Mouse (Mus musculus) stomach, embryonic 14.5 days (tissue): ENCODE data around the gene Zmiz1. TPM values are rescaled to one million over a fixed set of nuclear protein-coding genes. Genes with fewer than 3 reads are reported as not detected.

Source experiments
- ATAC-seq: fragments of 200-750 bp; cut with Nextera tagmentation; 2 replicates; pipeline ENCODE4 v1.8.0; 2017; ENCODE audit warnings: low read depth, moderate TSS enrichment; ENCODE audit not compliant: insufficient number of reproducible peaks, insufficient read depth, low FRiP score
- H3K27ac ChIP-seq: fragments of 300-500 bp; sonication (generic); 2 replicates; pipeline ENCODE4 v1.5.1; 2014; ENCODE audit warnings: mild to moderate bottlenecking, low read length, moderate library complexity, mixed read lengths
- H3K27me3 ChIP-seq: fragments of 300-500 bp; sonication (generic); 2 replicates; pipeline ENCODE4 v1.6.1; 2014; ENCODE audit warnings: low read length, control low read depth, mixed read lengths; ENCODE audit not compliant: control insufficient read depth, insufficient read depth
- H3K36me3 ChIP-seq: fragments of 300-500 bp; sonication (generic); 2 replicates; pipeline ENCODE4 v1.6.1; 2014; ENCODE audit warnings: mild to moderate bottlenecking, control low read depth, low read length, moderate library complexity, mixed read lengths; ENCODE audit not compliant: control insufficient read depth, insufficient read depth
- H3K4me1 ChIP-seq: fragments of 300-500 bp; sonication (generic); 2 replicates; pipeline ENCODE4 v1.6.1; 2014; ENCODE audit warnings: low read length, control low read depth, mixed read lengths; ENCODE audit not compliant: control insufficient read depth, insufficient read depth
- H3K4me2 ChIP-seq: fragments of 300-500 bp; sonication (generic); replicated peaks from 2 replicates; pipeline ENCODE4 v1.6.1; 2014; ENCODE audit warnings: low read depth, low read length, control low read depth
- H3K4me3 ChIP-seq: fragments of 300-500 bp; sonication (generic); 2 replicates; pipeline ENCODE4 v1.5.1; 2014; ENCODE audit warnings: low read depth, low read length, control low read depth
- H3K9ac ChIP-seq: fragments of 300-500 bp; sonication (generic); replicated peaks from 2 replicates; pipeline ENCODE4 v1.6.1; 2014; ENCODE audit warnings: low read depth, mild to moderate bottlenecking, control low read depth, low read length, moderate library complexity, mixed read lengths
- H3K9me3 ChIP-seq: fragments of 300-500 bp; sonication (generic); 2 replicates; pipeline ENCODE4 v1.6.1; 2016; ENCODE audit warnings: low read depth, low read length, control low read depth; ENCODE audit not compliant: control insufficient read depth
- WGBS: fragments of 180-500 bp; shearing (Covaris S2); extraction: QIAGEN DNeasy Blood & Tissue Kit; methylation state at CpG from one replicate; pipeline ENCODE4 v1.1.7; 2014; 5-methylcytosine and 5-hydroxymethylcytosine counted together
- polyA plus RNA-seq: library from polyadenylated mRNA; unstranded; fragments of >200 nt; fragmentation: Nextera tagmentation; extraction: Ambion mirVana; gene quantifications from 2 replicates; pipeline ENCODE4 v1.2.1, GENCODE M21; 2014

Zmiz1 gene
- polyA plus RNA-seq, 1 experiment from 2014 or later, result 45.3 TPM

DNA sequence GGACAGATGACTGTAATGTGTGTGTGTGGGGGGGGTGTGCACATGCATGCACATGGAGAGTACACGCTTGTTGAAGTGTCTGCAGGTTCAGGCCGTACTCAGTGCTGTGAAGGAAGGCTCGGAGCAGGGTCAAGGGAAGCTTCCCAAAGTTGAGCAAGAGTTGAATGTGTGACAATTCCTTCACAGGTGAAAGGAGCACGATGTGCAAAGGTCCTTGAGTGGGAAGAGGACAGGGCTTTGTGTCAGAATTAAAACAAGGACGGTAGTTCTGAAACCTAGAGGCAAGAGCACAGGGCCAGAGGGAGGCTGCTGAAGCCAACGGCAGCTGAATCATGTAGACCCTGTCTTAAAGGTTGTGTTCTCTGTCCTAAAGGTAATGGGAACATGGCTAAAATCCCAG, 123.6 kb downstream of the Zmiz1 start:
- Histone ChIP-seq H3K27me3 (no peaks in the 10 kb centered on the region), H3K4me3 (no peak overlapping the region), H3K27ac (no peak overlapping the region), H3K4me2 (no peak overlapping the region), H3K9ac (no peak overlapping the region), H3K4me1 (peaks cover 32% of the 10 kb centered on the region), H3K36me3 (peaks cover 46% of the 10 kb centered on the region), H3K9me3 (no peaks in the 10 kb centered on the region)
- no peak for ATAC-seq
- WGBS, result 92% methylated on average over 6 of the region's 6 CpGs

DNA sequence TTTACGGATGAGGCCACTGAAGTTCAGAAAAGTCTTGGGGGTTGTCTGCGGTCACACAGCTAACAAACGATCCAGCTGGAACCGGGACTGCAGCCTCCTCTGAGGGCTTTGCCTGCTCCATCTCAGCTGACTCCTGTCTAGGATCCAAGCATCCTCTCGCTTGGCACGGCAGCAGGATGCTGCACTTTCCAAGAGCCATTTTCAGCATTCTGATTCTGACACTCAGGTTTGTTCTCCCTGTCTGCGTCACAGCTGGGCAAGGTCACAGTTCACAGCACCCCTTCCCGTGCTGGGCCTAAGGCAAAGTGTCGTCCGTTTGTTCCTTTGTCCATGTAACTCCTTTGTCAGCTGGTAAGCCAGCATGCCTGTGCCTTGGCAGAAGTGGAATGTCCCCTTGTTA, 124.9 kb downstream of the Zmiz1 start:
- H3K4me2 ChIP-seq, result no peak overlapping the region
- H3K9ac ChIP-seq, result no peak overlapping the region
- peaks cover 39% of the 10 kb centered on the region for H3K36me3 ChIP-seq
- no peak for ATAC-seq
- H3K4me3 ChIP-seq, result no peak overlapping the region
- peaks cover 45% of the 10 kb centered on the region for H3K4me1 ChIP-seq
- H3K27ac ChIP-seq, result no peak overlapping the region
- no peaks in the 10 kb centered on the region for H3K9me3 ChIP-seq
- WGBS, result 72% methylated on average over 10 of the region's 10 CpGs
- H3K27me3 ChIP-seq, result no peaks in the 10 kb centered on the region

- Histone ChIP-seq H3K27ac (peak overlapping the region; percentile 91), H3K27me3 (no peaks in the 10 kb centered on the region), H3K9ac (no peak overlapping the region), H3K4me2 (no peak overlapping the region), H3K9me3 (no peaks in the 10 kb centered on the region), H3K4me3 (no peak overlapping the region), H3K4me1 (peaks cover 56% of the 10 kb centered on the region), H3K36me3 (peaks cover 33% of the 10 kb centered on the region)
- peak; percentile 73 for ATAC-seq
- 24% methylated on average over 21 of the region's 21 CpGs for WGBS
Measured at GRCm38 (mm10) chr14:25585545-25586301, 126.7 kb downstream of the Zmiz1 start.

DNA sequence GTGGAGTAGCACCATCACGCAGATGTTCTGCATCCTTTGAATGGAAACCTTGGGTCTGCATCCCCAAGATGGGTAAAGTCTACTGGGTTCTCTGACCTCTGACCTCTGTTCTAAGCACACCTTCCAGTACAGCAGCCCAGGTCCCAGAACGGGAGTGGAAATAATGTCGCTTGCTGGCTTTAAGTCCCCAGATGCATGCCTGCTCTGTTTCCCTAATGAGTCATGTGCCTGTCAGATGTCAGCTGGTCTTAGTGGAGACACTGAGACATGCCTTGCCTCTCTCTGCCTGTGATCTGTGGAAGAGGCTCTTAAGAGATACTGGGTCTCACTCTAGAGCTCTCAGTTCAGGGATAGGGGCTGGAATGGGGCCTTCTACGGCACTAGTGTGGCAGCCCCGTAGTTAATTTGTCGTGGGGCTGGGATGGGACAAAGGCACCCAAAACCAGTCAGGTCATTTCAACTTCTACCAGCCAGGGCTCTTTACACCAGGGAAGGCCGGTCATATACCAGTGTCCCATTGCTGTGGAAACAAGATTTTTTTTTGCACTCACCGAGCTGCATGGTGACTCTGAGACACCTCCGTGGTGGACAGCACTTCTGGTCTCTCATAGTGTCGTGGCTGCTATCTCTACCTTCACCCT, 128.0 kb downstream of the Zmiz1 start:
- 42% methylated on average over 10 of the region's 10 CpGs for WGBS

GRCm38 (mm10) chr14:25587487-25588001, 128.6 kb downstream of the Zmiz1 start:
- peak overlapping the region; percentile 91 for H3K27ac ChIP-seq
- no peak overlapping the region for H3K4me3 ChIP-seq
- H3K36me3 ChIP-seq, result peaks cover 17% of the 10 kb centered on the region
- no peak overlapping the region; the same call in 1 of the 2 replicates for H3K4me2 ChIP-seq
- no peaks in the 10 kb centered on the region for H3K27me3 ChIP-seq
- no peaks in the 10 kb centered on the region for H3K9me3 ChIP-seq
- no peak overlapping the region for H3K9ac ChIP-seq
- H3K4me1 ChIP-seq, result peaks cover 56% of the 10 kb centered on the region
- WGBS, result 12% methylated on average over 6 of the region's 6 CpGs
- ATAC-seq, result no peak; the same call in 1 of the 2 replicates

More for the DNA sequence above, 128.0 kb downstream of the Zmiz1 start:
- Histone ChIP-seq H3K9me3 (no peaks in the 10 kb centered on the region), H3K4me2 (no peak overlapping the region; the same call in 1 of the 2 replicates), H3K4me3 (no peak overlapping the region), H3K4me1 (peaks cover 56% of the 10 kb centered on the region), H3K36me3 (peaks cover 22% of the 10 kb centered on the region), H3K27me3 (no peaks in the 10 kb centered on the region), H3K9ac (no peak overlapping the region), H3K27ac (peak overlapping the region; percentile 91)
- no peak for ATAC-seq

DNA sequence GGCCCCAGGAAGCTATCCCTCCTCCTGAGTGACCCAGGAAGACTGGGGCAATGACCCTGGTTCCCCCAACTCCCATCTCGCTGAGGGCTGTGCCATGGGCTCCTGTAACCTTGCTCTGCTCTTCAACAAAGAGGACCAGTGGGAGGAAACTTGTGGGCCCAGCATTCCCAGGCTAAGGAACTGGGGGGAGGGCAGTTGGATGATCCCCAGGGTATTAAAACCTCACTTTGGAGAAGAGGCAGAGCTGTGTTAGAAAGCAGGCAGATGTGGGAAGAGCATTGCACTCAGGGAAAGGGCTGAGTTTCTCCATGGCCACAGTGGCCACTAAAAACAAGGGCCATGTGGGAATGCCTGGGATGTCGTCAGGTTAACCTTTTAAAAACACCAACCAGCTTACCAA, 129.2 kb downstream of the Zmiz1 start:
- WGBS, result 40% methylated on average over 2 of the region's 2 CpGs
- H3K9ac ChIP-seq, result no peak overlapping the region
- H3K27me3 ChIP-seq, result no peaks in the 10 kb centered on the region
- ATAC-seq, result no peak
- H3K27ac ChIP-seq, result peak overlapping the region; percentile 91
- peaks cover 56% of the 10 kb centered on the region for H3K4me1 ChIP-seq
- no peak overlapping the region for H3K4me2 ChIP-seq
- no peak overlapping the region for H3K4me3 ChIP-seq
- peaks cover 11% of the 10 kb centered on the region for H3K36me3 ChIP-seq
- H3K9me3 ChIP-seq, result no peaks in the 10 kb centered on the region

GRCm38 (mm10) chr14:25588946-25589937, 130.3 kb downstream of the Zmiz1 start:
- Histone ChIP-seq H3K9ac (no peak overlapping the region), H3K4me3 (no peak overlapping the region)
- WGBS, result 67% methylated on average over 16 of the region's 16 CpGs

GRCm38 (mm10) chr14:25591000-25591399, 132.0 kb downstream of the Zmiz1 start:
- no peak overlapping the region for H3K27ac ChIP-seq
- ATAC-seq, result no peak
- 49% methylated on average over 4 of the region's 5 CpGs for WGBS

More at GRCm38 (mm10) chr14:25588946-25589937, 130.3 kb downstream of the Zmiz1 start:
- Histone ChIP-seq H3K4me2 (no peak overlapping the region), H3K27me3 (no peaks in the 10 kb centered on the region), H3K9me3 (no peaks in the 10 kb centered on the region), H3K36me3 (peaks cover 2% of the 10 kb centered on the region; the same call in 1 of the 2 replicates), H3K27ac (peak overlapping the region; percentile 91; the same call in 1 of the 2 replicates), H3K4me1 (peaks cover 56% of the 10 kb centered on the region)
- no peak for ATAC-seq

More at GRCm38 (mm10) chr14:25591000-25591399, 132.0 kb downstream of the Zmiz1 start:
- Histone ChIP-seq H3K4me3 (no peak overlapping the region), H3K36me3 (peaks cover 3% of the 10 kb centered on the region; the same call in 1 of the 2 replicates), H3K27me3 (no peaks in the 10 kb centered on the region), H3K9me3 (no peaks in the 10 kb centered on the region), H3K9ac (no peak overlapping the region), H3K4me1 (peaks cover 40% of the 10 kb centered on the region), H3K4me2 (no peak overlapping the region)
